Mouse (Mus musculus) C2C12 (cell line): Measurements from ENCODE around the gene Antxr1.

Source experiments
- CEBPB ChIP-seq: IDR thresholded peaks from one replicate; pipeline ENCODE4 v1.6.1; 2011; ENCODE audit warnings: low read depth, mild to moderate bottlenecking, control low read depth, moderate library complexity
- CTCF ChIP-seq: IDR thresholded peaks from one replicate; pipeline ENCODE4 v1.5.1; 2011; ENCODE audit not compliant: control insufficient read depth, insufficient read depth, insufficient read length
- MAX ChIP-seq: IDR thresholded peaks from one replicate; pipeline ENCODE4 v1.6.1; 2011; ENCODE audit warnings: mild to moderate bottlenecking, control low read depth
- MYOG ChIP-seq: IDR thresholded peaks from one replicate; pipeline ENCODE4 v1.6.1; 2011; ENCODE audit not compliant: control insufficient read depth, insufficient read length; ENCODE audit errors: extremely low read depth
- USF1 ChIP-seq: IDR thresholded peaks from one replicate; pipeline ENCODE4 v1.6.1; 2011; ENCODE audit warnings: low read depth, mild to moderate bottlenecking, control low read depth, moderate library complexity

- TF ChIP-seq MYOG = no peak
- peak; percentile 70 for TF ChIP-seq CTCF
- TF ChIP-seq USF1 = no peak
- TF ChIP-seq MAX = no peak
- TF ChIP-seq CEBPB = no peak
Observed at GRCm38 (mm10) chr6:87101281-87101954, 234.2 kb downstream of the Antxr1 start.
